Mouse (Mus musculus) heart, postnatal 14 days (tissue): ENCODE measurements around the gene Zfp978. TPM values are rescaled to one million over a fixed set of nuclear protein-coding genes. Genes with fewer than 3 reads are reported as not detected.
A peak's percentile ranks its signal among the peaks of the same experiment; 100 is the strongest.
"Not testable (repeated sequence)": the region's sequence is repeated elsewhere in the genome, so short reads cannot be mapped to it uniquely, and the experiment has no call there.

Experiments used
- DNase-seq, 2 experiments: peaks; one replicate each; pipeline ENCODE4 v3.0.0; 2021 to 2022
- intact Hi-C: fragments of 180-260 bp; cut with DNase I; formaldehyde crosslinking; loops from one replicate; pipeline ENCODE4 v1.15.1; 2025
- total RNA-seq, 2 experiments: library from RNA; stranded (reverse); gene quantifications; 2 replicates each; pipeline ENCODE4 v1.2.3; 2021

Zfp978 gene
- total RNA-seq, 2 experiments from 2014 or later = 0.17 to 0.29 TPM

DNA sequence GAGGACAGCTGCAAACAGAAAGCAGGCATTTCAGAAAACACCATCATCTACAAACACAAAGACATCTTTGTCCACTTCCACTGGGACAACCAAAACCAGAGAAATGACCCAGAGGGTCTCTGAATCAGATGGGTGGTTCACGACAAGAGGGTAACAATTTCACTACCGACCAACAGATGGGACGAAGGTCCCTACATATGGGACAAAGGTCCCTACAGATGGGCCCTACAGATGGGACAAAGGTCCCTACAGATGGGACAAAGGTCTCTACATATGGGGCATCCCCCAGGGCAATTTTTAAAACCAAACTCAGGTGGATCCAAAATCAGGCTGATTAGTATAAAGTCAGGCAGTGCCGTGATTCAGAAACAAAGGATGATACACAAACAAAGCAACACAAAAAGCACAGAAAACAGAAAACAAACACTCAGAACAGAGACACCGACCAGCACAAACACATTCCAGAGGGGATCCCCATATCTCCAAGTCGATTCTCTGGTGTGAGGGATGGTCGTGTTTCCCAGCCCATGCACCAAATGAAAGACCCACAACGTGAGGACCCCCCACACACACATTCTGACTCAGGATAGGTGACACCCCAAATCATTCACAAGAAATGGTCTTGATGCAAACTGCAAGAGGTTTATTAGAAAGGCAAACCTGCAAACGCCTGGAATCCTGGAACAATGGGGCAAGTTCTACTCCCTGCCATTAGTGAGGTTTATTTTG lies 11.3 kb upstream of the Zfp978 start:
- DNase-seq = peak in 1 of 2 experiments; percentile 7
- intact Hi-C loops = not testable (repeated sequence)

DNA sequence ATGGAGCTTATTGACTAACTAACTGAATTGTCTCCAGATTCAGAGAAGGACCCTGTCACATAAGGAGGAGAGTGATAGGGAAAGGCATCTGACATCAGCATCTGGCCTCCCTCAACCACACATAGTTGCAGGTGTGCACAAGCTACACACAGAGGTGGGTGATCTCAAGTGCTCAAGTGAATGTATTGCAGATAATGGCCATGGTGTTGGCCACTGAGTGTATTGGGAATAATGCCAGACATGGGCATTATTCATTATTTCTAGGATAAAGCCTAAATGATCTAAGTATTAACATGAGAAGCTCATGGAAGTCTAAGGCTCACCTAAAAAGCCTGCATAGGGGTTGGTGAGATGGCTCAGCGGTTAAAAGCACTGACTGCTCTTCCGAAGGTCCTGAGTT lies 10.6 kb upstream of the Zfp978 start:
- intact Hi-C loops = not testable (repeated sequence)
- peak in 1 of 2 experiments; percentile 3 for DNase-seq

DNA sequence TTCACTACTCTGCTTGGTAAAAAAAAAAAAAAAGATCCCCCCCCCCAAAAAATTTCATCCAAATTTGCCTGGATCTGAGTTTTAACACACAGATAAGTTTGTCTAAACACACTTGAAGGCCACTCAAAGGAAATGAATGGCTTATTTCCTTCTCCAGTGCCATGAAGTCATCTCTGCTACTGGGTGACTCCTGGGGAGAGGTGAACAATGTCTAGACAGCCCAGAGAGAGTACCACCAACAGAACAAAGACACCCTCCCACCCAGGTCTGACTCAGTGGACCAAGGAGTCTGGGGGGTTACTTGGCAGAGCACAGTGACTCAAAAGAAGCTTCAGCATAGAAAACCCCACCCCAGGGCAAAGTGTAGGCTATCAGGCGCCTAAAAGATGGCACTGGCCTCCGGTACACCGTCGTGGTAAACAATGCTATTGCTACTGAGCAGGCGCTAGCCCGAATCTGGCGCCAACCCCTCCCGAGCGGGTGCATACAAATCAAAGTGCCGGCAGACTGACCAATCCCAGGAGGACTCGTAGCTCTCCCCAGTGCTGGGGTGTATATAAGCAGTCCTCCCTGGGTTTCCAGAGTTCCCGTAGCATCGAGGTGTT lies 9.6 kb upstream of the Zfp978 start:
- DNase-seq, intact Hi-C loops: not testable (repeated sequence)

DNA sequence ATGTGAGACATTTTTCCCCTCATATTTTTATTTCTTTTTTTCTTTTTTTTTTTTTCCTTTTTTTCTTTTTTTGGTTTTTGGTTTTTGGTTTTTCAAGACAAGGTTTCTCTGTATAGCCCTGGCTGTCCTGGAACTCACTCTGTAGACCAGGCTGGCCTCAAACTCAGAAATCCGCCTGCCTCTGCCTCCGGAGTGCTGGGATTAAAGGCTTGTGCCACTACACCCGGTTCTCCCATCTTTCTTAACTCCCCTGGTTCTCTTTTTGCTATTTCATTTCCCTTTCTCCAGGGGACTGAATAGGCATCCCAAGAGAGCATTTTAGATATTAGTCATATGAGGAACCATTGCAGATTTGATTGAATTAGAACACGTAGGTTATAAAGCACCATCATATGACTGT lies 7.5 kb upstream of the Zfp978 start:
- DNase-seq, intact Hi-C loops: not testable (repeated sequence)

GRCm38 (mm10) chr4:147356042-147356441 lies 5.1 kb upstream of the Zfp978 start:
- intact Hi-C loops, DNase-seq: not testable (repeated sequence)

- intact Hi-C loops, DNase-seq: not testable (repeated sequence)
Measured at GRCm38 (mm10) chr4:147357195-147357594, 3.9 kb upstream of the Zfp978 start.

DNA sequence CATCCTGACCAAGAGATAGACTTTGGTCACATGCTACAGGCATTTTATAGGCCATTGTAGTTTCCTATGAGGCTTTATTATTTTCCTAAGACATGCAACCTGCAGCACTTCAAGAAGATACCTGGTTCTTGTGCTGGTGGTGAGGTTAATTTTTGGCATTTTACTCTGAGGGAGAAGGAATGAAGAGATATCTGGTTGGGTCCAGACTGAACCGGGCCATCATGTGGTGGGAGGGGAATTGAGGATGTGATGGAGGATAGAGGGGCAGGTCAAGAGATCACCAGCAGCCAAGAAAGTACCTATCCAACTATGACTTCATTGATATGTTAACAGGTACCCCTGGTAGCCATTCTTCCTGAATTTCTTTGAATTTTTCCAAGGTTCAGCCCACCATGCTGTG lies 769 bp downstream of the Zfp978 start:
- intact Hi-C loops, DNase-seq: not testable (repeated sequence)

- intact Hi-C loops, DNase-seq: not testable (repeated sequence)
Measured at GRCm38 (mm10) chr4:147369564-147369963, 8.5 kb downstream of the Zfp978 start.

- intact Hi-C loops, DNase-seq: not testable (repeated sequence)
Measured at GRCm38 (mm10) chr4:147383199-147383598, 22.1 kb downstream of the Zfp978 start.

DNA sequence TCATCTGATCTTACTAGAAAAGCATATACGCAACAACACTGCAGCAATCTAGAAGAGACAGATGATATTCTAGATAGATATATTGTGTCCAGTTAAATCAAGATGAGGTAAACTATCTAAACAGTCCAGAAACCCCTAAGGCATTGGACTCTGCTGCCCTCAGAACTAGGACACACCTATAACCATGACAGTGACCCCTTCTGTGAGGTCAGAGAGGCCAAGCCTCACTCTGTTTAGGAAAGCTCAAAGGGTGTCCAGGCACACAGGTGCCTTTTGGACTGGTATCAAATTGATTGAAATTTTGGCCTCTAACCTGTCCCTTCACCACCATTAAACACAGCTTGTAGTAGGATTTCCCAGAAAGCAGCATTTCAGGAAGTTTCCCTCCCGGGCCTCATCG lies 36.1 kb downstream of the Zfp978 start:
- intact Hi-C loops, DNase-seq: not testable (repeated sequence)

DNA sequence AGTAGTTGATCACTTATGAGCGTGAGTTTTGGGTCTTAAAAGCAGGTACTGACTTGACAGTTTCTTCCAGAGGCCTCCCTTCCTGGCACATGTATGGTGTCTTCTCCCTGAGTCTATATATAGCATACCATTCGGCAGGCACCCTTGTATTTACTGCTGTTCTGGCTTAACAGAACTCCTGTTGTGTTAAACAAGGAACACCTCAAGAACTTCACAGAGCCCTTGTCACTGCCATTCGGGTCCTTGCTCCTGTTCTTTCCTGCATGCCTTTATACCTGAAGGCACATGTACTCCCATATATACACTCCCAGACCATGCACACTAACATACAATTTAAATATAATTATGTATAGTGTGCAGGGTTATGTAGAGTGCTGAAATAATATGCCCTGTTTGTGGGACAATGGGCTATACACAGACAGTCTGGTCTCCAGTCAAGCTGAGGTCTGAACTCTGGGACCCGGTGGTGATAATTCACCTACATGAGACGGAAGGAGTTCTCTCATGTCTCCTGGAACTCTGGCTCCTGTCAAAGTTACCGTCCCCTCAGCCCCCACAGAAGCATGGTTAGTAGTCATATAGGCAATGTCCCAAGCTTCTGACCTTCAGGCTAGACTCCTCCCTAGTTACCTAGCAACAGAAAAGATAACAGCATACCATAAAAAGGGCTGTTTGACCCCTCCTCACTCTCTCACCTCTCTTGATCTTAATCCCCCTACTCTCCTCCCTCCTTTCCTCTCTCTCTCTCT lies 37.0 kb downstream of the Zfp978 start:
- peak in 1 of 2 experiments; percentile 7 for DNase-seq
- intact Hi-C loops = not testable (repeated sequence)

DNA sequence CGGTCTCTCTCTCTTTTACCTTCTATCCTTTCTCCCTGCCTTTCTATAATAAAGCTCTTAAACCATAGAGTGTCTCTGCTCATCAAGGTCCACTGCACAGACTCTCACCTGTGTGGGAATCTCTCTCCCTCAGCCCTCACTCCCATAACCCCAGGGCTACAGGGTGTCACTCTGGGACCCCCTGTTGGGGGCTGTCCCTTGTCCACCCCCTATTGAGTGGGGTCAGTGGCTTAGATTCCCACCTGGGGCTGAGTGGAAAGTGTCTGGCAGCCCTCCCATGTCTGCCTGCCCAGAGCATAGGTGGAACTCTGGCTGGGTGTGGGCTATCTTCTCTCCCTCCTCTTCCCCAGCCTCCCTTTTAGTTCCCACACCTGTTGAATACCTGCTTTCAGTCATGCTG lies 37.6 kb downstream of the Zfp978 start:
- DNase-seq = peak in 1 of 2 experiments; percentile 17
- intact Hi-C loops = not testable (repeated sequence)

- DNase-seq, intact Hi-C loops: not testable (repeated sequence)
Measured at GRCm38 (mm10) chr4:147399505-147399904, 38.4 kb downstream of the Zfp978 start.

- DNase-seq = peak in 1 of 2 experiments; percentile 6
- intact Hi-C loops = not testable (repeated sequence)
Measured at GRCm38 (mm10) chr4:147400031-147400847, 39.1 kb downstream of the Zfp978 start.

GRCm38 (mm10) chr4:147400848-147401715 lies 40.0 kb downstream of the Zfp978 start:
- peak in 1 of 2 experiments; percentile 12 for DNase-seq
- intact Hi-C loops = not testable (repeated sequence)

DNA sequence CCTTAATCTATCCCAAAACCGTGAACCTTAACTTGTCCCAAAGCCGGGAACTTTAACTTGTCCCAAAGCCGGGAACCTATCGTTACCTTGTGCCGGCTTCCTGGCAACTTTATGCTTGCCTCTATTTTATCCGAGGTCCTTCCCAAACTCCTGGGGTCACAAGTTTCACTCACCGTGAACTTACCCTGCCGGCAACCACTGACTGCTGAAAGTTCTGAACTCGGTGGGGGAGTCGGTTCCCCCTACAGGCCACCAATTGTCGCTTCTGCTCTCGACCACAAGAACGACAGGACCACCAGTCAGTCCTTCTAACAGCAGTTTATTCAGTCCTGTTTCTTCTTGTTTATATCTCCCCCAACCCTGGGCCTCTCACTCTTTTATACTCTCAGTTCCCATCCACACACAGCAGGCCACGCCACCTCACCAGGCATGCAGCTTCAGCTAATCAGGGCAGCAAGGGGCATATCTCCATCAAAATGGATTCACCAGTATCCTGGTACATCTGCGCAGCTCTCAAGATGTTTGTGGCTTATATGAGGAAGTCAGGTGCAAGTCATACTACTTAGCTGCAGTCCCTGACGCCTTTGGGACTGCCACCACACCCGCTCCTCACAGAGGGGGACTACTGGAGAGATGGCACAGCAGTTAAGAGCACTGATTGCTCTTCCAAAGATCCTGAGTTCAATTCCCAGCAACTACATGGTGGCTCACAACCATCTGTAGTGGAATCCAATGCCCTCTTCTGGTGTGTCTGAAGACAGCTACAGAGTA lies 40.8 kb downstream of the Zfp978 start:
- intact Hi-C loops = not testable (repeated sequence)
- DNase-seq = peak in 1 of 2 experiments; percentile 4

DNA sequence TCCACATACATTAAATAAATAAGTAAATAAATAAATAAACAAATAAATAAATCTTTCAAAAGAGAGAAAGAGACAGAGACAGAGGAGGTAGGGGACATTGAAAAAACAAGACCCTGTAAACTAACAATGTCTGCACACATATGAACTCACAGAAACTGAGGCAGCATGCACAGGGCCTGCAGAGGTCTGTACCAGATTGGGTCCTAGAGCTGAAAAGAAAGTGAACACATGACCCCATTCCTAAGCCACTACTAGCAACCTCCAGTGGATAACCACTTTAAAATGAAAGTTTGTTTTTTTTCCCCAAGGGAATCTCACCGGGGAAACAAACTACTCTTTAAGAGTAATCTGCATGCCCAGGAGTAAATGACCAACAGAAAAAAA lies 41.4 kb downstream of the Zfp978 start:
- DNase-seq, intact Hi-C loops: not testable (repeated sequence)

GRCm38 (mm10) chr4:147403509-147403908 lies 42.4 kb downstream of the Zfp978 start:
- intact Hi-C loops = not testable (repeated sequence)
- peak in 1 of 2 experiments; percentile 3 for DNase-seq
